Mouse (Mus musculus) lung, postnatal 0 days (tissue): ENCODE data around the gene Tenm3. TPM values are rescaled to one million over a fixed set of nuclear protein-coding genes. Genes with fewer than 3 reads are reported as not detected.

ENCODE experiments used
- ATAC-seq: fragments of 200-750 bp; cut with Nextera tagmentation; 2 replicates; pipeline ENCODE4 v1.8.0; 2017; ENCODE audit warnings: moderate library complexity
- DNase-seq: peaks from one replicate; pipeline ENCODE4 v3.0.0-alpha.2; 2016; ENCODE audit warnings: low spot score
- H3K27ac ChIP-seq: fragments of 300-500 bp; sonication (generic); 2 replicates; pipeline ENCODE4 v1.5.1; 2014; ENCODE audit warnings: antibody characterized with exemption, mild to moderate bottlenecking, low read length, mixed read lengths
- H3K27me3 ChIP-seq: fragments of 300-500 bp; sonication (generic); replicated peaks from 2 replicates; pipeline ENCODE4 v1.6.1; 2014; ENCODE audit warnings: low read length, mixed read lengths; ENCODE audit not compliant: insufficient read depth
- H3K36me3 ChIP-seq: fragments of 300-500 bp; sonication (generic); 2 replicates; pipeline ENCODE4 v1.6.1; 2014; ENCODE audit warnings: low read length, mixed read lengths; ENCODE audit not compliant: insufficient read depth
- H3K4me1 ChIP-seq: fragments of 300-500 bp; sonication (generic); 2 replicates; pipeline ENCODE4 v1.6.1; 2014; ENCODE audit warnings: antibody characterized with exemption, low read depth, low read length, mixed read lengths; ENCODE audit not compliant: insufficient read depth
- H3K4me2 ChIP-seq: fragments of 300-500 bp; sonication (generic); replicated peaks from 2 replicates; pipeline ENCODE4 v1.6.1; 2014; ENCODE audit warnings: low read depth, mild to moderate bottlenecking, low read length, moderate library complexity, mixed read lengths
- H3K4me3 ChIP-seq: fragments of 300-500 bp; sonication (generic); 2 replicates; pipeline ENCODE4 v1.5.1; 2014; ENCODE audit warnings: low read depth, low read length
- H3K9ac ChIP-seq: fragments of 300-500 bp; sonication (generic); replicated peaks from 2 replicates; pipeline ENCODE4 v1.6.1; 2014; ENCODE audit warnings: low read depth, mild to moderate bottlenecking
- H3K9me3 ChIP-seq: fragments of 300-500 bp; sonication (generic); 2 replicates; pipeline ENCODE4 v1.6.1; 2016; ENCODE audit warnings: low read length, mixed read lengths
- CTCF ChIP-seq: IDR thresholded peaks from 2 replicates; pipeline ENCODE4 v1.5.1; 2016; ENCODE audit warnings: antibody characterized with exemption, mild to moderate bottlenecking
- EP300 ChIP-seq: IDR thresholded peaks from 2 replicates; pipeline ENCODE4 v1.6.1; 2016; ENCODE audit warnings: antibody characterized with exemption, mild to moderate bottlenecking, control low read depth
- WGBS: fragments of 180-500 bp; shearing (Covaris S2); extraction: QIAGEN DNeasy Blood & Tissue Kit; methylation state at CpG from one replicate; pipeline ENCODE4 v1.1.7; 2014; 5-methylcytosine and 5-hydroxymethylcytosine counted together
- polyA plus RNA-seq: library from polyadenylated mRNA; unstranded; fragments of >200 nt; fragmentation: Nextera tagmentation; extraction: Ambion mirVana; gene quantifications from 2 replicates; pipeline ENCODE4 v1.2.1, GENCODE M21; 2015

The Tenm3 gene
- polyA plus RNA-seq, 1 experiment from 2014 or later = 0.78 TPM

- H3K9me3 ChIP-seq = no peaks in the 10 kb centered on the region
- no peak for TF ChIP-seq CTCF
- TF ChIP-seq EP300 = no peak
- no peaks in the 10 kb centered on the region for H3K36me3 ChIP-seq
- no peak overlapping the region for H3K27ac ChIP-seq
- 82% methylated on average over 7 of the region's 7 CpGs for WGBS
- no peaks in the 10 kb centered on the region for H3K4me1 ChIP-seq
- no peak for ATAC-seq
- no peak overlapping the region for H3K4me2 ChIP-seq
- DNase-seq = no peak
- H3K4me3 ChIP-seq = no peak overlapping the region
- H3K27me3 ChIP-seq = no peaks in the 10 kb centered on the region
- no peak overlapping the region for H3K9ac ChIP-seq
These were observed 298.9 kb downstream of the Tenm3 start for GRCm38 (mm10) chr8:48544840-48545239.

DNA sequence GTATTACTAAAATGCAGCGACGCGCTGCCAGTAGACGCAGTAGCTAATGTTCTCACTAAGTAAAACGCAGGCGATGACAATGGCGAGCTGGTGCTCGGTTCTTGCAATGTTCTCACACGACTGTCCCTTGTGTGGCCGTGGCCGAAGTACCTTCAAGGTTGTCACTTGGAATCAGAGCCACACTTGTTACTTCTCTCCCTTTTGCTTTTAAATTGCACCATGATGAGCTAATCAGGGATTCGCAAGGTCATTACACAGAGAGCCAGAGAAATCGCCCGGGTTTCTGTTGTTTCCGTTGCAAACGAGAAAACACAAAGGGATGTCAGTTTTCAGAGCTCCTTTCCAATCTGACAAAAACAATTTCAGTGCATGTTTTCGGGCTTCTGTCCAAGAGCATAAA lies 301.6 kb downstream of the Tenm3 start:
- no peak for TF ChIP-seq EP300
- TF ChIP-seq CTCF = no peak
- Histone ChIP-seq H3K4me2 (no peak overlapping the region), H3K4me3 (no peak overlapping the region), H3K4me1 (no peaks in the 10 kb centered on the region), H3K27ac (no peak overlapping the region), H3K9ac (no peak overlapping the region), H3K9me3 (no peaks in the 10 kb centered on the region), H3K36me3 (no peaks in the 10 kb centered on the region), H3K27me3 (no peaks in the 10 kb centered on the region)
- no peak for ATAC-seq
- 84% methylated on average over 17 of the region's 17 CpGs for WGBS
- DNase-seq = no peak

- Histone ChIP-seq H3K27ac (no peak overlapping the region), H3K27me3 (no peaks in the 10 kb centered on the region), H3K4me3 (no peak overlapping the region), H3K9me3 (no peaks in the 10 kb centered on the region), H3K4me2 (no peak overlapping the region), H3K9ac (no peak overlapping the region), H3K4me1 (no peaks in the 10 kb centered on the region), H3K36me3 (no peaks in the 10 kb centered on the region)
- DNase-seq = no peak
- WGBS = 70% methylated on average over 8 of the region's 8 CpGs
- TF ChIP-seq CTCF = no peak
- TF ChIP-seq EP300 = no peak
- ATAC-seq = no peak
These were observed 302.9 kb downstream of the Tenm3 start for GRCm38 (mm10) chr8:48540894-48541293.

DNA sequence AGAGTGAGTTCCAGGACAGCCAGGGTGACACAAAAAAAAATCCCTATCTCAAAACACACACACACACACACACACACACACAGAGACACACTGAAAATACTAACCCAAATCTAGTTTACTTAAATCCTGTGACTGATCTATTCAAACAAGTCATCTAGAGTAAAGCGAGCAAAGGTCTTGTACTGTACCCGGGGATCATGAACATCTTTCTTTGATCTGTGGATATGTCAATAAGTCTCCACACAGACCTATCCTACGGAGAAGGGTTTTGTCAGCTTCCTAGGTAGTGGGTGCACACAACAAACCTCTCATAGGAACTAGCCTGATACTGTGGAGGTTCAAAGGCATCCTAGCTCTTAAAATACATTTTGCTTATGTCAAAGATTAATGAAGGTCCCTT lies 307.9 kb downstream of the Tenm3 start:
- no peaks in the 10 kb centered on the region for H3K27me3 ChIP-seq

DNA sequence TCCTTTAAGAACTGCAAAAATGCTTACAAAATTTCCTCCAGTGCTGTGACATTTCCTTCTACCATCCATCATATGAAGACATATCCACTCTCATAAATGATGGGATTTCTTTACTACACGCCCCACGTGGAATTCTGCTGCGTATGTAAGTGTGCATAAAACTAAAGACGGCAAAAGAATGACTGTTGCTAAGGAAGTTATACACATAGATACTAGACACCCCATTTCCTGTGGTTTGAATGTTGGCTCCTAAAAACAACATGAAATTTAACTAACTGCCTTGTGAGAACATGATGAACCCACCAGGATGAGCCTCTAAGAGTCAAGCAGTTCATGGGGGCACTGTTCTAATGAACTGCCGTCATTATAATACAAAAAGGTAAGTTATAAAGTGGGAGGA lies 312.0 kb downstream of the Tenm3 start:
- H3K4me1 ChIP-seq = no peaks in the 10 kb centered on the region
- H3K27me3 ChIP-seq = no peaks in the 10 kb centered on the region
- ATAC-seq = no peak
- 50% methylated on average over 5 of the region's 5 CpGs for WGBS
- H3K4me2 ChIP-seq = no peak overlapping the region
- no peak for DNase-seq
- no peak overlapping the region for H3K9ac ChIP-seq
- TF ChIP-seq EP300 = no peak
- no peak for TF ChIP-seq CTCF
- H3K36me3 ChIP-seq = no peaks in the 10 kb centered on the region
- no peak overlapping the region for H3K27ac ChIP-seq
- no peak overlapping the region for H3K4me3 ChIP-seq
- no peaks in the 10 kb centered on the region for H3K9me3 ChIP-seq

More for the DNA sequence above, 307.9 kb downstream of the Tenm3 start:
- H3K9ac ChIP-seq = no peak overlapping the region
- H3K36me3 ChIP-seq = no peaks in the 10 kb centered on the region
- no peak overlapping the region for H3K4me2 ChIP-seq
- DNase-seq (no peak), ATAC-seq (no peak)
- no peak for TF ChIP-seq EP300
- no peak for TF ChIP-seq CTCF
- H3K4me1 ChIP-seq = no peaks in the 10 kb centered on the region
- no peak overlapping the region for H3K4me3 ChIP-seq
- no peaks in the 10 kb centered on the region for H3K9me3 ChIP-seq
- 85% methylated on average over 3 of the region's 3 CpGs for WGBS
- H3K27ac ChIP-seq = no peak overlapping the region

GRCm38 (mm10) chr8:48530916-48531570 lies 312.7 kb downstream of the Tenm3 start:
- H3K36me3 ChIP-seq = no peaks in the 10 kb centered on the region
- H3K4me3 ChIP-seq = no peak overlapping the region
- H3K4me1 ChIP-seq = no peaks in the 10 kb centered on the region
- 88% methylated on average over 11 of the region's 11 CpGs for WGBS
- no peaks in the 10 kb centered on the region for H3K27me3 ChIP-seq
- TF ChIP-seq EP300 (no peak), CTCF (no peak)
- ATAC-seq (no peak), DNase-seq (no peak)
- H3K4me2 ChIP-seq = no peak overlapping the region
- no peaks in the 10 kb centered on the region for H3K9me3 ChIP-seq
- H3K9ac ChIP-seq = no peak overlapping the region
- H3K27ac ChIP-seq = no peak overlapping the region

DNA sequence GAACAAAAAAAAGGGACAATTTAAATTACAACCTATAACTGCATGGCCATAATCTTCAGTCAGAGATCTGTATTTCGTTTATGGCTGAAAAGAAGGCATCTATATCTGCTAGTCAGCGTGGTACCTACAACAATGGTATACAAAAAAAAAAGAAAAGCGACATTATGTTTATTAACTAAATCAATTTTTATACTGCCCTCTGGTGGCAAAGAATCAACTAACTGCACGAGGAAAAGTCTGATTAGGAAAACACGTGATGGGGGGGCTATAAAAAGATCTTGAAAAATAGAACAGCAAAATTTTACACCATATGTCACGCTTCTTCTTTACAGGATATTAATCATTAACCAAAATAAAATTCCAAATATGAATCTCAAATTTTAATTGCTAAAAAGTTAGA lies 316.3 kb downstream of the Tenm3 start:
- no peak overlapping the region for H3K4me2 ChIP-seq
- DNase-seq (peak; percentile 62), ATAC-seq (no peak)
- TF ChIP-seq CTCF (peak; percentile 54), EP300 (no peak)
- H3K27ac ChIP-seq = no peak overlapping the region
- no peaks in the 10 kb centered on the region for H3K9me3 ChIP-seq
- WGBS = 15% methylated on average over 6 of the region's 6 CpGs
- no peak overlapping the region for H3K4me3 ChIP-seq
- H3K27me3 ChIP-seq = no peaks in the 10 kb centered on the region
- H3K36me3 ChIP-seq = no peaks in the 10 kb centered on the region
- no peak overlapping the region for H3K9ac ChIP-seq
- no peaks in the 10 kb centered on the region for H3K4me1 ChIP-seq
